Mouse (Mus musculus) testis, adult 2 months (tissue): ENCODE measurements around the gene Ogdh. TPM values are rescaled to one million over a fixed set of nuclear protein-coding genes. Genes with fewer than 3 reads are reported as not detected.
"Not testable (repeated sequence)": the region's sequence is repeated elsewhere in the genome, so short reads cannot be mapped to it uniquely, and the experiment has no call there.

ENCODE experiments used
- H3K27ac ChIP-seq: fragments of 200-500 bp; 2 replicates; pipeline ENCODE4 v1.5.1; 2012; ENCODE audit warnings: low read depth, low read length; ENCODE audit not compliant: control insufficient read depth, insufficient read depth
- H3K27me3 ChIP-seq: fragments of 200-500 bp; 2 replicates; pipeline ENCODE4 v1.6.1; 2012; ENCODE audit warnings: mild to moderate bottlenecking, low read length, moderate library complexity; ENCODE audit not compliant: control insufficient read depth, insufficient read depth
- H3K36me3 ChIP-seq: fragments of 200-500 bp; 2 replicates; pipeline ENCODE4 v1.6.1; 2012; ENCODE audit warnings: mild to moderate bottlenecking, low read length; ENCODE audit not compliant: control insufficient read depth, insufficient read depth
- H3K4me1 ChIP-seq: fragments of 200-500 bp; 2 replicates; pipeline ENCODE4 v1.6.1; 2012; ENCODE audit warnings: low read length; ENCODE audit not compliant: control insufficient read depth, insufficient read depth
- H3K4me3 ChIP-seq: fragments of 200-500 bp; 2 replicates; pipeline ENCODE4 v1.5.1; 2012; ENCODE audit warnings: low read depth, mild to moderate bottlenecking, low read length, moderate library complexity, mixed read lengths; ENCODE audit not compliant: control insufficient read depth
- CTCF ChIP-seq: fragments of 200-500 bp; IDR thresholded peaks from 2 replicates; pipeline ENCODE4 v1.5.1; 2012; ENCODE audit warnings: low read depth, mild to moderate bottlenecking, inconsistent platforms, low read length, moderate library complexity; ENCODE audit not compliant: control insufficient read depth, insufficient read depth, insufficient replicate concordance
- POLR2A ChIP-seq: fragments of 200-500 bp; IDR thresholded peaks from 2 replicates; pipeline ENCODE4 v1.6.1; 2012; ENCODE audit warnings: low read depth, mild to moderate bottlenecking, inconsistent platforms, low read length, moderate library complexity; ENCODE audit not compliant: control insufficient read depth
- polyA plus RNA-seq: library from polyadenylated mRNA; depleted of rRNA; stranded (reverse); fragments of >200 nt; gene quantifications from 2 replicates; pipeline ENCODE4 v1.2.3, GENCODE M21; 2012; rRNA removed

Ogdh gene
- polyA plus RNA-seq: 87.1 and 90.1 TPM in 2 replicates

DNA sequence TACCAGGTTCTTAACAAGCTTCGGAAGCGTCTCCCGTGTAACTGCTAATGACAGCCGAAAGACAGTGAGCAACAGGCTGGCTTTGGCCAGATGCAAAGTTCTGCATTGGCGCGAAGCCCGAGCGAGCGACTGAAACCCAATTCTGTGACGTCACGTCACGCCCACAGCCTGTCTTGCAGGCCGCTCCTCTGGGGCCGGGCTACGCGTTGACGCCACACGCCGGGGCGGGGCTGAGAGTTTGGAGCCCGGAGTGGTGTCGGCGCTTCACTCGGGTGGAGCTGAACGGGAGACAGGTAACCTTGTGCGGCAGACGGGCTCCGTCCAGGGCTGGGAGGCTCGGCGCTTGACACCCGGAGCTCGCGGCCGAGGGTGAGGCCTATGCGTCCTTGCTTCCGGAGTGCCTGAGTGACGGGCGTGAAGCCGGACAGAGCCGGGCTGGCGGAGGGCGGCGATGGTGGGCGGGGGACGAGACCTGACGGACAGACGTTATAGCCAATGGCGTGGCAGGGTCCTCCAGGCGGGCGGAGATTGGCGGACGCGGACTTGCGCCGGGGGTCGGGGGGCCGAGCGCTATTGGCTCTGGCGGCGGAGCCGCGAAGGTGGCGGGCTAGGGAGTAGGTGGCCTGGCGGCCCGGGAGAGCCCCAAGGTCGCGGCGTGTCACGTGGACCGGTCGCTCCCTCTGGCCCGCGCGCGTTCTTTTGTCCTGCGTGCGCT, at the start of gene Ogdh:
Gene Ogdh (plus strand): TSS at position 233 of the 715 bp plus-strand sequence.
- no peaks in the 10 kb centered on the region for H3K36me3 ChIP-seq
- H3K4me1 ChIP-seq: no peaks in the 10 kb centered on the region; the same call in none of the 2 replicates
- no peak for TF ChIP-seq CTCF
- TF ChIP-seq POLR2A: peak; percentile 82
- H3K27me3 ChIP-seq: no peaks in the 10 kb centered on the region
- H3K4me3 ChIP-seq: peak within 1 kb of the TSS; percentile 96
- peak within 1 kb of the TSS; percentile 87 for H3K27ac ChIP-seq

DNA sequence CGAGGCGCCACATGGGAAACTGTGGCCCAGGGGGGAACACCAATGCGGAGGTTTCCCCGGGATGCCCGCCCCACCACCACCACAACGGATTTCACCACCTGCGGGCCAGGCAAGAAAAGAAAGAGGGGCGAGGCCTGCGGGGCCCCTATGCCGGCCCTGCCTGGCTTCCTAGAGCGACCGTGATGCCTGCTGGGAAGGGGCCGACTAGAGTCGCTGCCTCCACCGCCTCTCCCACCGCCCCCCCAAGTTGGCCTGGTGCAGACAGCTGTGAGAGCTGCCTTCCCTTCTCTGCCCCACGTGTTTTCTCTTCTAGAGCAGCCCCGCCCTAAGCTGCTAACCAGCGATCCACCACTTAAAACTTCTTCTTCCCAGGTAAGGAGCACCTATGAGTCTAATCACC, 46.7 kb upstream of the Ogdh start:
- H3K4me3 ChIP-seq: no peak overlapping the region
- H3K27me3 ChIP-seq: no peaks in the 10 kb centered on the region
- TF ChIP-seq CTCF: no peak
- no peak for TF ChIP-seq POLR2A

DNA sequence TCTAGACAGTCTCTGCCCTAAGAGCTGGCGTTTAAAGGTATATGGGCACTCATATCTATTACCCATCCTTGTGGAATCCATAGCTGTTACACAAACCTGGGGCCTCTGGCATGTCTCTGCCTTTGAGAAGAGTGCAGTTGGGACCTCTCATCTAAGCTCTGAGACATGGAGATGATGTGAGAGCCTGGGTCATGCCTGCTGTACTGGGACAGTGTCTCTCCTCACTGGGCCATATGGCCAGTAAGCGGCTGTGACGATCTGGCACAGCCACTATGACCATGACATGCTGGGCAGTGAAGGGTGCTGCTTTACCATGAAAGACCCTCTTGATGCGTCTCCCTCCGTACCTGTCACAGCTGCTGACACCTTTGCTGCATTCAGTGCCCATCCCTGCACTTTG, 39.2 kb upstream of the Ogdh start:
- Histone ChIP-seq H3K36me3 (no peaks in the 10 kb centered on the region), H3K27ac (no peak overlapping the region), H3K27me3 (no peaks in the 10 kb centered on the region), H3K4me1 (no peaks in the 10 kb centered on the region), H3K4me3 (no peak overlapping the region)
- TF ChIP-seq CTCF (no peak), POLR2A (no peak)

More for the DNA sequence above, 46.7 kb upstream of the Ogdh start:
- no peaks in the 10 kb centered on the region for H3K4me1 ChIP-seq
- no peaks in the 10 kb centered on the region for H3K36me3 ChIP-seq
- H3K27ac ChIP-seq: no peak overlapping the region

DNA sequence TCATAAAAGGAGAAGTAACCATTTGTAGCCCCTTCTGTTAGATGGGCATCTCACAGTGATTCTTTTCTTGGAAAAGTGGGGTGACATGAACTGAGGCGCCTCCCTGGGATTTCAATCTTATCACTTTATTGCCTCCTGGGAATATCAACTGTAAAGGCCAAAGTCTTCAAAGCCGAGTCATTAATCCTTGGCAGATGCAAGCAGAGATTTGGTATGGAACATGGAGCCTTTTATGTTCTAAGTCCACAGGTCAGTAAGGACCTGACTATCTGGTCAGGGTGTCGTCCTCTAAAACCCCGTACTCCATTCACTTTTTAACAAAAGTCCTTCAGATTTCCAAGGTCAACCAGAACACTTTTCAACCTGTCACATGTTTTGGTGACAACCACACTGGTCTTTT, 38.6 kb upstream of the Ogdh start:
- TF ChIP-seq POLR2A (no peak), CTCF (no peak)

DNA sequence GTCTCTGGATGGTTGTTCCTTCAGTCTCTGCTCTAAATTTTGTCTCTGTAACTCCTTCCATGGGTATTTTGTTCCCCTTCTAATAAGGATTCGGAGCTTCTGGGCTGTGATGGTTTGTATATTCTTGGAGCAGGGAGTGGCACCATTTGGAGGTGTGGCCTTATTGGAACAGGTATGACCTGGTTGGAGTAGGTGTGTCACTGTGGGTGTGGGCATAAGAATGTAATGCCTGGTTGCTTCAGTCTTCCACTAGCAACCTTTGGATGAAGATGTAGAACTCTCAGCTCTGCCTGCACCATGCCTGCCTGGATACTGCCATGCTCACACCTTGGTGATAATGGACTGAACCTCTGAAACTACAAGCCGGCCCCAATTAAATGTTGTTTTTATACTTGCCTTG, 36.8 kb upstream of the Ogdh start:
- not testable (repeated sequence) for H3K36me3 ChIP-seq, H3K4me3 ChIP-seq, H3K27me3 ChIP-seq, H3K4me1 ChIP-seq, H3K27ac ChIP-seq

More for the DNA sequence above, 38.6 kb upstream of the Ogdh start:
- Histone ChIP-seq H3K27ac (no peak overlapping the region), H3K4me1 (no peaks in the 10 kb centered on the region), H3K4me3 (no peak overlapping the region), H3K27me3 (no peaks in the 10 kb centered on the region), H3K36me3 (no peaks in the 10 kb centered on the region)

DNA sequence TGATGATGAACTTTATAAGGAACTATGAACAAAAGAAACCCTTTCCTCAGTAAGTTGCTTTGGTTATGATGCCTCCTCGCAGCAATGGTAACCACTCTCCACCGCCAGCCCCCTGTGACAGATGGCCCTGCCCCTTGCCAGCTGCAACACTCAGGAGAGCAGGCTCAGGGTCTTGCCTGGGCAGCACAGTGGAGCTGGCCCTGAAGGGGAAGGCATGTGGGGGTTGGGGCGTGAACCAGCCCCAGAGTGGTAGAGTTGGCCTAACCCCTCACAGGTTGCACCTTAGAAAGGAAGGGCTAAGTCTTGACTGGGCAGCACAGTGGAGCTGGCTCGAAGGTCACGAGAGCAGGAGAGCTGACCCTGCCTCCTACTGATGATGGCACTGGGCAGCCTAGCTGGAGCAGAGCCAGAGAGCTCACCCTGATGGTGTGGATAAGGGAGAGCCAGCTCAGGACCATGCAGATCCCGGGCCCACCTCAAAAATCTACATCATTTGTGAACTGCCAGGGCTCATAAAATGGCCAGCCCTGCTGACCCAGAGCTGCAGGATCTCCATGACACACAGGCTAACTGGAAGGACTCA, 34.9 kb upstream of the Ogdh start:
- Histone ChIP-seq H3K27me3 (no peaks in the 10 kb centered on the region), H3K36me3 (no peaks in the 10 kb centered on the region), H3K4me1 (no peaks in the 10 kb centered on the region), H3K4me3 (no peak overlapping the region), H3K27ac (no peak overlapping the region)
- TF ChIP-seq POLR2A: no peak
- TF ChIP-seq CTCF: no peak

DNA sequence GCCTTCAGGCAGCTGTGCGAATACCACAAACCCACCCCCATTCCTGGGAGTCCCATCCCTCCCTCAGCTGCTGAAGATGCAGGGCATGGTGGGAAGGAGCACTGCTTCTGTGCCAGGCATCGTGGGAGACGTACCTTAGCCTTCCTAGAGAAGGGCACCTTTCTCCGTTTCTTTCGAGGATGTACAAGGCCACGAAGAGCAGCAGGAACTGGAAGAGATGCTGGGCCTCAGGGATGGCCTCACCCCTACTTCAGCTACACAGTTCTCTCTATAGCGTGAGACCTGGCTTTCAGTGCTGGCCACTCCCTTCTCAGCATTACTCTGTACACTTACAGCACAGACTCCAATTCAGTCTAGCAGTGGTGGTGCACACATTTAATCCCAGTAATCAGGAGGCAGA, 32.0 kb upstream of the Ogdh start:
- no peaks in the 10 kb centered on the region for H3K27me3 ChIP-seq
- H3K27ac ChIP-seq: no peak overlapping the region
- peaks cover 1% of the 10 kb centered on the region; the same call in 1 of the 2 replicates for H3K36me3 ChIP-seq
- no peak overlapping the region for H3K4me3 ChIP-seq
- no peak for TF ChIP-seq POLR2A
- TF ChIP-seq CTCF: no peak
- H3K4me1 ChIP-seq: no peaks in the 10 kb centered on the region
